Mouse (Mus musculus) lung, postnatal 0 days (tissue): ENCODE measurements at regions not wholly inside any gene's neighbourhood (a gene's known extent, or its start where the extent isn't known, plus 50 kb on each side); places are given as distances from the start of the nearest gene placed in this dataset.

Experiments
- CTCF ChIP-seq: IDR thresholded peaks from 2 replicates; pipeline ENCODE4 v1.5.1; 2016; ENCODE audit warnings: antibody characterized with exemption, mild to moderate bottlenecking
- EP300 ChIP-seq: IDR thresholded peaks from 2 replicates; pipeline ENCODE4 v1.6.1; 2016; ENCODE audit warnings: antibody characterized with exemption, mild to moderate bottlenecking, control low read depth

DNA sequence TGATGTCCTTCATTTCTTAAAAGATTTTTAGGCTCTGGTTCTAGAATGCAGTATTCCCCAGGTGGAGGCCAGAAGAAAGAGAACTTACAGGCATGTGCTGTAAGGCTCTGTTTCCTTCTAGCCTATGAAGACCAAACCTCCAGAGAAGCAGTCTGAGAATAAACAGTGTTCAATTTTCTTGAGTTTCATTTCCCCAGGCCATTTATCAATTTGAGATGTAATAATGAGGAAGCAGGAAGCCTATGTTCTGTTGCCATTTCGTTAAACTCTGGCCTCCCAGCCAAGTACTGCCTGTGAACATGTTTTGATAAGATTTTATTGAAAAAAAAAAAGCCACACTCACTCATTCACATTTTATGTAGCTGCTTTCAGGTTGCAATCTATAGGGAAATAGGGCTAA lies 347.7 kb upstream of the Agtr1b start:
- TF ChIP-seq EP300, result no peak
- TF ChIP-seq CTCF, result no peak
